Mouse (Mus musculus) midbrain, embryonic 14.5 days (tissue): Measurements from ENCODE around the gene Ttll13. TPM values are rescaled to one million over a fixed set of nuclear protein-coding genes. Genes with fewer than 3 reads are reported as not detected.

Experiments
- ATAC-seq: fragments of 200-750 bp; cut with Nextera tagmentation; 2 replicates; pipeline ENCODE4 v1.8.0; 2017; ENCODE audit warnings: moderate number of reproducible peaks, moderate library complexity; ENCODE audit not compliant: low FRiP score, low TSS enrichment
- DNase-seq: peaks from one replicate; pipeline ENCODE4 v3.0.0-alpha.2; 2015
- H3K27ac ChIP-seq: fragments of 300-500 bp; sonication (generic); replicated peaks from 2 replicates; pipeline ENCODE4 v1.5.1; 2014; ENCODE audit warnings: mild to moderate bottlenecking, low read depth, low read length, moderate library complexity
- H3K27me3 ChIP-seq: fragments of 300-500 bp; sonication (generic); 2 replicates; pipeline ENCODE4 v1.6.1; 2014; ENCODE audit warnings: low read length, control low read depth, mixed read lengths; ENCODE audit not compliant: control insufficient read depth, insufficient read depth
- H3K36me3 ChIP-seq: fragments of 300-500 bp; sonication (generic); 2 replicates; pipeline ENCODE4 v1.6.1; 2014; ENCODE audit warnings: low read length, control low read depth; ENCODE audit not compliant: control insufficient read depth, insufficient read depth
- H3K4me1 ChIP-seq: fragments of 300-500 bp; sonication (generic); 2 replicates; pipeline ENCODE4 v1.6.1; 2014; ENCODE audit warnings: mild to moderate bottlenecking, antibody characterized with exemption, low read length, control low read depth; ENCODE audit not compliant: control insufficient read depth, insufficient read depth
- H3K4me2 ChIP-seq: fragments of 300-500 bp; sonication (generic); 2 replicates; pipeline ENCODE4 v1.6.1; 2014; ENCODE audit warnings: mild to moderate bottlenecking, low read length, moderate library complexity
- H3K4me3 ChIP-seq: fragments of 300-500 bp; sonication (generic); replicated peaks from 2 replicates; pipeline ENCODE4 v1.5.1; 2014; ENCODE audit warnings: low read depth, low read length
- H3K9ac ChIP-seq: fragments of 300-500 bp; sonication (generic); replicated peaks from 2 replicates; pipeline ENCODE4 v1.6.1; 2014; ENCODE audit warnings: mild to moderate bottlenecking, low read length, moderate library complexity
- H3K9me3 ChIP-seq: fragments of 300-500 bp; sonication (generic); 2 replicates; pipeline ENCODE4 v1.6.1; 2016; ENCODE audit warnings: low read length, control low read depth, mixed read lengths; ENCODE audit not compliant: control insufficient read depth
- WGBS: fragments of 180-500 bp; shearing (Covaris S2); extraction: QIAGEN DNeasy Blood & Tissue Kit; methylation state at CpG from one replicate; pipeline ENCODE4 v1.1.7; 2014; 5-methylcytosine and 5-hydroxymethylcytosine counted together
- polyA plus RNA-seq: library from polyadenylated mRNA; unstranded; fragments of >200 nt; fragmentation: Nextera tagmentation; extraction: Ambion mirVana; gene quantifications from 2 replicates; pipeline ENCODE4 v1.2.1, GENCODE M21; 2014

Ttll13 gene
- polyA plus RNA-seq, 1 experiment from 2014 or later: 2.2 TPM

- Histone ChIP-seq H3K4me2 (no peak overlapping the region), H3K36me3 (peaks cover 2% of the 10 kb centered on the region; the same call in 1 of the 2 replicates), H3K9me3 (no peaks in the 10 kb centered on the region), H3K9ac (no peak overlapping the region), H3K4me1 (peaks cover 4% of the 10 kb centered on the region), H3K4me3 (no peak overlapping the region), H3K27me3 (no peaks in the 10 kb centered on the region), H3K27ac (no peak overlapping the region)
- ATAC-seq: no peak
- 80% methylated on average over 3 of the region's 3 CpGs for WGBS
- no peak for DNase-seq
These were observed 50.9 kb downstream of the Ttll13 start for GRCm38 (mm10) chr7:80297041-80297440.

- H3K27me3 ChIP-seq: no peaks in the 10 kb centered on the region
These were observed 52.6 kb downstream of the Ttll13 start for GRCm38 (mm10) chr7:80298754-80299153.

GRCm38 (mm10) chr7:80299568-80299967, 53.4 kb downstream of the Ttll13 start:
- H3K9ac ChIP-seq: no peak overlapping the region
- no peak overlapping the region for H3K27ac ChIP-seq
- H3K4me2 ChIP-seq: no peak overlapping the region
- 92% methylated on average over 3 of the region's 3 CpGs for WGBS
- peaks cover 12% of the 10 kb centered on the region for H3K36me3 ChIP-seq
- H3K4me3 ChIP-seq: no peak overlapping the region
- ATAC-seq: no peak
- no peaks in the 10 kb centered on the region for H3K9me3 ChIP-seq
- no peak for DNase-seq
- H3K4me1 ChIP-seq: peaks cover 3% of the 10 kb centered on the region
- no peaks in the 10 kb centered on the region for H3K27me3 ChIP-seq

More at GRCm38 (mm10) chr7:80298754-80299153, 52.6 kb downstream of the Ttll13 start:
- peaks cover 4% of the 10 kb centered on the region for H3K4me1 ChIP-seq
- ATAC-seq: no peak
- H3K36me3 ChIP-seq: peaks cover 5% of the 10 kb centered on the region; the same call in 1 of the 2 replicates
- H3K9me3 ChIP-seq: no peaks in the 10 kb centered on the region
- H3K9ac ChIP-seq: no peak overlapping the region
- no peak overlapping the region for H3K27ac ChIP-seq
- H3K4me3 ChIP-seq: no peak overlapping the region
- 98% methylated on average over 4 of the region's 4 CpGs for WGBS
- DNase-seq: no peak
- no peak overlapping the region for H3K4me2 ChIP-seq

DNA sequence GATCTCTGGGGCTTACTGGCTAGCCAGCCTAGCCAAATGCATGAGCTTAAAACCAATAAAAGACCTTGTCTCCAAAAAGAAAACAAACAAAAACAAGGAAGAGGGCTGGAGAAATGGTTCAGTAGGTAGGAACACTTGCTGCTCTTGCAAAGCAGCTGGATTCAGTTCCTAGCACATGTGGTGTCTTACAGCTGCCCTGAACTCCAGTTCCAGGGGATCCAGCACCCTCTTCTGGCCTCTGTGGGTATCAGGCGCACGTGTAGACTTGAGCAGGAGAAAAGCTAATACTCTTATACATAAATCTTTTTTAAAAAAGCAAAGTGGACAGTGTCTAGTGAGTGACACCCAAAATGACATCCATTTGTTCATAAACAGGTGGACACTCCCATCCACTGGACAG, 55.3 kb downstream of the Ttll13 start:
- Histone ChIP-seq H3K36me3 (peaks cover 20% of the 10 kb centered on the region), H3K27me3 (no peaks in the 10 kb centered on the region), H3K9ac (no peak overlapping the region), H3K27ac (no peak overlapping the region), H3K4me3 (no peak overlapping the region), H3K4me1 (no peaks in the 10 kb centered on the region), H3K9me3 (no peaks in the 10 kb centered on the region), H3K4me2 (no peak overlapping the region)
- WGBS: 93% methylated on average over 2 of the region's 2 CpGs
- no peak for ATAC-seq
- no peak for DNase-seq

DNA sequence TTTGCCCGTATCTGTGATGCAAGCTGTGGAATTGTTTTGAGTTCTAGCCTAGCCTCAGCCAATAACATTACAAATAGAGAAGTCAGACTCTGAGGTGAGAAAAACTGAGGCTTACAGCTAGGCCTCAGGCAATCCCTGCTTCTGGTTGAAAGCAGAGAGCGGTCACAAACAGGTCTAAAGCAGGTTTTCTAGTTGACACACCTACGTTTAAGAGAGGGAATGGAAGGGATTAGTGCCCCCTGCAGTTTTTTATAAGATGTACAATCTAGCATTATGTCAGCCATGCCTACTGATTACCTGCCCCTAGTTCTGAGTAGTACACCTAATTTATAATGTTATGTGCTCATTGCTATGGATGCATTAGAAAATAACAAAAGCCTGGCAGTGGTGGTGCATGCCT, 61.6 kb downstream of the Ttll13 start:
- H3K9ac ChIP-seq: no peak overlapping the region
- H3K4me1 ChIP-seq: no peaks in the 10 kb centered on the region
- peaks cover 50% of the 10 kb centered on the region for H3K36me3 ChIP-seq
- DNase-seq (no peak), ATAC-seq (no peak)
- H3K4me3 ChIP-seq: no peak overlapping the region
- no peak overlapping the region for H3K4me2 ChIP-seq
- 83% methylated on average over 3 of the region's 3 CpGs for WGBS
- no peaks in the 10 kb centered on the region for H3K27me3 ChIP-seq
- no peak overlapping the region for H3K27ac ChIP-seq
- no peaks in the 10 kb centered on the region for H3K9me3 ChIP-seq

Other genes with a start within 250 kb of the Ttll13 start
- gene Zfp710, start 221.6 kb upstream of the Ttll13 start, polyA plus RNA-seq: 17.0 and 17.7 TPM in 2 replicates
- 203 and 232 TPM in 2 replicates for gene Idh2, start 131.0 kb upstream of the Ttll13 start, polyA plus RNA-seq
- gene Sema4b, start 59.5 kb upstream of the Ttll13 start, polyA plus RNA-seq: 19.8 and 21.9 TPM in 2 replicates
- 24.2 and 26.7 TPM in 2 replicates for gene Cib1, start 13.6 kb upstream of the Ttll13 start, polyA plus RNA-seq
- gene Gdpgp1, start 13.5 kb upstream of the Ttll13 start, polyA plus RNA-seq: 4.0 TPM in 2 replicates
- 67.3 and 70.8 TPM in 2 replicates for gene Ngrn, start 14.8 kb downstream of the Ttll13 start, polyA plus RNA-seq
- 18.8 and 21.9 TPM in 2 replicates for gene Vps33b, start 23.3 kb downstream of the Ttll13 start, polyA plus RNA-seq
- gene Prc1, start 48.1 kb downstream of the Ttll13 start, polyA plus RNA-seq: 25.4 and 47.7 TPM in 2 replicates
- gene Rccd1, start 78.1 kb downstream of the Ttll13 start, polyA plus RNA-seq: 14.6 and 16.5 TPM in 2 replicates
- 42.7 and 43.7 TPM in 2 replicates for gene Unc45a, start 94.6 kb downstream of the Ttll13 start, polyA plus RNA-seq
- 28.7 and 34.8 TPM in 2 replicates for gene Hddc3, start 96.7 kb downstream of the Ttll13 start, polyA plus RNA-seq
- 18.1 and 19.5 TPM in 2 replicates for gene Man2a2, start 125.0 kb downstream of the Ttll13 start, polyA plus RNA-seq
- gene Fes, start 141.6 kb downstream of the Ttll13 start, polyA plus RNA-seq: 1.6 and 3.2 TPM in 2 replicates
- 4.6 and 4.9 TPM in 2 replicates for gene Furin, start 159.1 kb downstream of the Ttll13 start, polyA plus RNA-seq